Mouse (Mus musculus): Measurements from ENCODE around the gene Dlx3.

Gene Dlx3

GRCm38 (mm10) chr11:95119990-95120632 lies at the start of gene Dlx3:
Gene Dlx3, plus strand, starts transcription at chr11:95120119.
- CTCF ChIA-PET = interaction anchor here (0.7 kb wide), 1 partner anchor 99 kb away, joined by 3 read pairs; no protein-coding TSS in a partner anchor

GRCm38 (mm10) chr11:95070140-95071107 lies 49.5 kb upstream of the Dlx3 start:
- CTCF ChIA-PET = interaction anchor here (0.6 kb wide), 1 partner anchor 227 kb away, joined by 3 read pairs; no protein-coding TSS in a partner anchor

GRCm38 (mm10) chr11:95071266-95071665 lies 48.7 kb upstream of the Dlx3 start:
- CTCF ChIA-PET = no interaction called here

- CTCF ChIA-PET = no interaction called here
Measured at GRCm38 (mm10) chr11:95072136-95072535, 47.8 kb upstream of the Dlx3 start.

- CTCF ChIA-PET = no interaction called here
Measured at GRCm38 (mm10) chr11:95072804-95073203, 47.1 kb upstream of the Dlx3 start.

- CTCF ChIA-PET = no interaction called here
Measured at GRCm38 (mm10) chr11:95073835-95074234, 46.1 kb upstream of the Dlx3 start.

GRCm38 (mm10) chr11:95074694-95075093 lies 45.2 kb upstream of the Dlx3 start:
- CTCF ChIA-PET = interaction anchor here (0.5 kb wide), 1 partner anchor 28 kb away, joined by 3 read pairs; no protein-coding TSS in a partner anchor

- CTCF ChIA-PET = no interaction called here
Measured at GRCm38 (mm10) chr11:95075197-95076040, 44.5 kb upstream of the Dlx3 start.

- CTCF ChIA-PET = interaction anchor here (0.6 kb wide), 1 partner anchor 1424 kb away, joined by 3 read pairs; no protein-coding TSS in a partner anchor
Measured at GRCm38 (mm10) chr11:95076041-95076535, 43.8 kb upstream of the Dlx3 start.

GRCm38 (mm10) chr11:95076536-95077111 lies 43.3 kb upstream of the Dlx3 start, which contains the start of gene Itga3:
Gene Itga3, minus strand, starts transcription at chr11:95076801.
- CTCF ChIA-PET = interaction anchor here (0.6 kb wide), 1 partner anchor 1423 kb away, joined by 3 read pairs; no protein-coding TSS in a partner anchor

GRCm38 (mm10) chr11:95077956-95078355 lies 42.0 kb upstream of the Dlx3 start:
- CTCF ChIA-PET = no interaction called here

- CTCF ChIA-PET = no interaction called here
Measured at GRCm38 (mm10) chr11:95079256-95079875, 40.6 kb upstream of the Dlx3 start.

- CTCF ChIA-PET = no interaction called here
Measured at GRCm38 (mm10) chr11:95080783-95081182, 39.1 kb upstream of the Dlx3 start.

- CTCF ChIA-PET = no interaction called here
Measured at GRCm38 (mm10) chr11:95082896-95083295, 37.0 kb upstream of the Dlx3 start.

- CTCF ChIA-PET = no interaction called here
Measured at GRCm38 (mm10) chr11:95084175-95084574, 35.7 kb upstream of the Dlx3 start.

- CTCF ChIA-PET = no interaction called here
Measured at GRCm38 (mm10) chr11:95084811-95085382, 35.0 kb upstream of the Dlx3 start.

GRCm38 (mm10) chr11:95085710-95086109 lies 34.2 kb upstream of the Dlx3 start:
- CTCF ChIA-PET = no interaction called here

- CTCF ChIA-PET = no interaction called here
Measured at GRCm38 (mm10) chr11:95086229-95086628, 33.7 kb upstream of the Dlx3 start.

GRCm38 (mm10) chr11:95087301-95088228 lies 32.4 kb upstream of the Dlx3 start:
- CTCF ChIA-PET = no interaction called here

Measured in spleen, embryonic (tissue).